Mouse (Mus musculus) limb, embryonic 14.5 days (tissue): Measurements from ENCODE around the gene Phpt1. TPM values are rescaled to one million over a fixed set of nuclear protein-coding genes. Genes with fewer than 3 reads are reported as not detected.

Experiments
- ATAC-seq: fragments of 200-750 bp; cut with Nextera tagmentation; 2 replicates; pipeline ENCODE4 v1.8.0; 2017; ENCODE audit warnings: low read depth, moderate number of reproducible peaks, moderate TSS enrichment; ENCODE audit not compliant: low FRiP score
- DNase-seq: peaks from one replicate; pipeline ENCODE4 v3.0.0-alpha.2; 2015; ENCODE audit warnings: low spot score
- H3K27ac ChIP-seq: fragments of 300-500 bp; sonication (generic); replicated peaks from 2 replicates; pipeline ENCODE4 v1.5.1; 2014; ENCODE audit warnings: low read depth, mild to moderate bottlenecking, low read length, moderate library complexity, mixed read lengths
- H3K27me3 ChIP-seq: fragments of 300-500 bp; sonication (generic); 2 replicates; pipeline ENCODE4 v1.6.1; 2014; ENCODE audit warnings: low read length, mixed read lengths; ENCODE audit not compliant: control insufficient read depth, insufficient read depth
- H3K36me3 ChIP-seq: fragments of 300-500 bp; sonication (generic); 2 replicates; pipeline ENCODE4 v1.6.1; 2014; ENCODE audit warnings: mild to moderate bottlenecking, low read length, moderate library complexity, mixed read lengths; ENCODE audit not compliant: control insufficient read depth, insufficient read depth
- H3K4me1 ChIP-seq: fragments of 300-500 bp; sonication (generic); 2 replicates; pipeline ENCODE4 v1.6.1; 2014; ENCODE audit warnings: antibody characterized with exemption, low read length, mixed read lengths; ENCODE audit not compliant: control insufficient read depth, insufficient read depth
- H3K4me2 ChIP-seq: fragments of 300-500 bp; sonication (generic); replicated peaks from 2 replicates; pipeline ENCODE4 v1.6.1; 2014; ENCODE audit warnings: low read depth, mild to moderate bottlenecking, low read length, moderate library complexity; ENCODE audit not compliant: severe bottlenecking
- H3K4me3 ChIP-seq: fragments of 300-500 bp; sonication (generic); replicated peaks from 2 replicates; pipeline ENCODE4 v1.5.1; 2014; ENCODE audit warnings: low read length
- H3K9ac ChIP-seq: fragments of 300-500 bp; sonication (generic); 2 replicates; pipeline ENCODE4 v1.6.1; 2014; ENCODE audit warnings: mild to moderate bottlenecking, low read depth, low read length, moderate library complexity; ENCODE audit not compliant: severe bottlenecking
- H3K9me3 ChIP-seq: fragments of 300-500 bp; sonication (generic); 2 replicates; pipeline ENCODE4 v1.6.1; 2016; ENCODE audit warnings: low read length; ENCODE audit not compliant: control insufficient read depth
- POLR2A ChIP-seq: fragments of 200-500 bp; IDR thresholded peaks from 2 replicates; pipeline ENCODE4 v1.8.0; 2012; ENCODE audit warnings: inconsistent platforms, mild to moderate bottlenecking, moderate library complexity, borderline replicate concordance; ENCODE audit not compliant: insufficient read depth, insufficient read length; ENCODE audit errors: extremely low read depth
- WGBS: fragments of 180-500 bp; shearing (Covaris S2); extraction: QIAGEN DNeasy Blood & Tissue Kit; methylation state at CpG from one replicate; pipeline ENCODE4 v1.1.7; 2014; 5-methylcytosine and 5-hydroxymethylcytosine counted together
- polyA plus RNA-seq, 2 experiments: library from polyadenylated mRNA; depleted of rRNA in 1 of 2; stranded (reverse) in 1 of 2; unstranded in 1 of 2; fragments of >200 nt; fragmentation: Nextera tagmentation in 1 of 2; extraction: Ambion mirVana in 1 of 2; gene quantifications; 2 replicates each; pipeline versions ENCODE4 v1.2.1 to v1.2.3; 2012 to 2014

Gene Phpt1
- polyA plus RNA-seq (2012; rRNA removed) (137 and 139 TPM in 2 replicates), polyA plus RNA-seq (2014; fragmentation: Nextera tagmentation; extraction: Ambion mirVana) (167 and 176 TPM in 2 replicates)

DNA sequence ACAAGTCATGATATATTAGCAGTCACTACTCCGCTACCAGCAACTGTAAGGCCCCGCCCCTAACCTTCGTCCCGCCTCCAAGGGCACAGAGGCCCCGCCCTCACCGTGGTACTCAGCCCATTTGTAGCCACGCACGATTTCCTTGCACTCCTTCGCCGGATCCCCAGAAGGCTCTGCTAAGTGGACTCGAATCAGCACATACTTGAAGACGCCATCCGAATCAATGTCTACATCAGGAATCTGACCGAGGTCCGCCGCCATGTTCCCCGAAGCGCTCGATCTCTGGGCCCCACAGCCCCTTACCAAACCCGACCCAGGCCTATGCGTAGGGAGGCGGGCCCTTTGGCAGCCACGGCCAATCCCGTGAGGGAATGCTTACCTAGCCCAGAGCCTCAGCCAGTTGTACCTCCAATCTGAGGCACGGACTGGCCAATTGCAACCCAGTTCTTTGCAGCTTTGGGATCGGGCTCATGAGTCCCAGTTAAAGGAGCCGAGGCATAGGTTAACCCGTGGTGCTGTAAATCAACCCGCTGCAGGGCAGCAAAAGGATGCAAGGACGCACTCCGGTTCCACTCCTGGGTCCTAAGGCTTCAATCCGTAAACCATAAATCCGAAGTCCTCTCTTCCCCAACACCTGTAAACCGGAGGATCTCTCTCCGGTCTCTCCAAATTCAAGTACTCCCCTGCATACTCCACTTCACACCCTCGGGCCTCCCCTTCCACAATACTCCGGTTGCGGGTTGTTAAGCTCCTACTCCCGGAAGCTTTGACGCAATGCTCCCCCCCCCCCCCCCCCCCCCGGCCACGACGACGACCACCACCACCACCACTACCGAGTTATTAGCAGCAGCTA, at the start of gene Phpt1, which contains the start of gene Mamdc4:
TSS of gene Phpt1 (minus strand) at position 646 of the 853 bp plus-strand sequence.
TSS of gene Mamdc4 (minus strand) at position 267 of the 853 bp plus-strand sequence.
- Histone ChIP-seq H3K27me3 (peaks cover 38% of the 10 kb centered on the region), H3K4me1 (peaks cover 43% of the 10 kb centered on the region), H3K27ac (peak within 1 kb of the TSS; percentile 83), H3K9ac (peak within 1 kb of the TSS; percentile 58), H3K36me3 (peaks cover 28% of the 10 kb centered on the region), H3K4me3 (peak within 1 kb of the TSS; percentile 48), H3K4me2 (peak within 1 kb of the TSS; percentile 89), H3K9me3 (no peaks in the 10 kb centered on the region)
- under 1% methylated on average over 40 of the region's 45 CpGs for WGBS
- ATAC-seq (peak; percentile 98), DNase-seq (peak; percentile 99)
- TF ChIP-seq POLR2A, result peak; percentile 76; the same call in 1 of the 2 replicates

DNA sequence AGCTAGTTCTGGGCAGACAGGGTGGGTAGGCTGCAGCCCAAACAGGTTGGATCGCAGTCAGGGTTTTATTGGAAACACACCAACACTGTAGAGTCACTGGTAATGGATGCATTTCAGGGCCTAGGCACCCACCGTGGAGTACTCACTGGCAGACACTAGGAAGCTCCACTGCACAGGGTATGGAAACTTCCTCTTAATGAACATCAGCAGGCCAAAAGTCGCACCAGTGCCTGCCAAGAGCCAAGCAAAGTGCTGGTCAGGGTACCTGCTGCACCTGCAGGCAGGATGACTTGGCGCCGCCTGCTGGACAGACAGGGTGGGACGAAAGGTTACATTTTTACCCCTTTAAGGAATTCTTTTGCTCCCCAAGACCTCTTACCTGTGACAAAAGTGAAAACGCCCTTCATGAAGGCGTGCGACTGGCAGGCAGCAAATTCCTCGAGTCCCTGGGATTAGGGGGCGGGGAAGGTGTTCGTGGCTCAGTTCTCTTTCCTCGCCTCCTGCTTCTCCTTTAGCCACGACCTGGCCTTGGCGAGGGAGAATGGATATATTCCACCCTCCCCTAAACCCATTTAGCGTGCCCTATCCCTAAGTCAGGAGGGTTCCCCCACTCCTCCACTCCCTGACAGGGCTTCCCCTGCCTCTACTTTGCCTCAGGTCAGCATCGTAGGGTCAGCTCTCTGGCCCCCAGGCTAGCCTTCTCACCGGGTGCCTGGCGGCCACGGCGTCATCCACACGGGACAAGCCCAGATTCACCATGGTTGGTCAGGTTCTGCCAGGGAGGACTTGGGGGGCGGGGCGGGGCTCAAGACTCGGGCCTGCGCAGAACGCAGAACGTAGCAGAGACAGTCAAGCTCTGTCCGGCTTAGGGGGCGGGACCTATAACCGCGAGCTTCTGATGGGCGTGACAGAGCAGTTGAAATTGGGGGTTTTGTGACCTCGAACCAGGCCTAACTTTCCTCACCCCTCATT, 46.5 kb upstream of the Phpt1 start, which contains the start of gene Tmem141:
TSS of gene Tmem141 (minus strand) at position 777 of the 972 bp plus-strand sequence.
- Histone ChIP-seq H3K4me2 (peak within 1 kb of the TSS; percentile 69), H3K27me3 (peaks cover 12% of the 10 kb centered on the region), H3K4me1 (peaks cover 3% of the 10 kb centered on the region; the same call in 1 of the 2 replicates), H3K9ac (peak within 1 kb of the TSS; percentile 65), H3K9me3 (no peaks in the 10 kb centered on the region), H3K36me3 (no peaks in the 10 kb centered on the region), H3K4me3 (peak within 1 kb of the TSS; percentile 49), H3K27ac (peak within 1 kb of the TSS; percentile 27; the same call in 1 of the 2 replicates)
- TF ChIP-seq POLR2A, result 0 out of 2 replicates have a peak, but pooled peaks have one; percentile 46
- peak; percentile 86 for DNase-seq
- WGBS, result 7% methylated on average over 34 of the region's 34 CpGs
- peak; percentile 91 for ATAC-seq

DNA sequence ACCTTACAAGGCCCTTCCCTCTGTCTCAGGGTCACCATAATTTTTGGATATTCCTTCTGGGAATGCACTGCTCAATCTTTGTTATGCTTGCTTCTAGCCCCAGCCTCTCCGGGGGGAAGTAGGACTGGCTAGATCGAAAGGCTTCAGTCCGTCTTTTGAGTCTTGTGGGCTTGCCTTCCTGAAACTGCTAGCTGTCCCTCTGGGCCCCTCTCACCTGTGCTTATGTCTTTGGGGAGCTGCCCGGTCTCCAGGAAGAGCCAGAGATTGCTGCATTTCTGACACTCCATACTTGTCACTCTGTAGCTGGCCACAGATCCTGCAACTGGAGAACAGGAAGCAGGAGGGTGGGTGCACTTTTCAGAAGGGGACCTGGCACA, 45.8 kb upstream of the Phpt1 start:
- Histone ChIP-seq H3K4me1 (peaks cover 3% of the 10 kb centered on the region; the same call in 1 of the 2 replicates), H3K27me3 (peaks cover 19% of the 10 kb centered on the region), H3K36me3 (no peaks in the 10 kb centered on the region), H3K27ac (no peak overlapping the region), H3K4me3 (no peak overlapping the region), H3K4me2 (peak overlapping the region; percentile 69; the same call in 1 of the 2 replicates), H3K9me3 (no peaks in the 10 kb centered on the region), H3K9ac (peak overlapping the region; percentile 8; the same call in 1 of the 2 replicates)
- no peak for TF ChIP-seq POLR2A
- DNase-seq, result no peak
- ATAC-seq, result no peak
- WGBS, result 83% methylated on average over 4 of the region's 4 CpGs

GRCm38 (mm10) chr2:25620386-25620785, 45.4 kb upstream of the Phpt1 start:
- peaks cover 3% of the 10 kb centered on the region; the same call in 1 of the 2 replicates for H3K4me1 ChIP-seq
- peaks cover 23% of the 10 kb centered on the region for H3K27me3 ChIP-seq
- DNase-seq (no peak), ATAC-seq (no peak)
- no peaks in the 10 kb centered on the region for H3K9me3 ChIP-seq
- no peak overlapping the region for H3K27ac ChIP-seq
- TF ChIP-seq POLR2A, result no peak
- H3K4me3 ChIP-seq, result no peak overlapping the region
- 81% methylated on average over 6 of the region's 6 CpGs for WGBS
- H3K36me3 ChIP-seq, result no peaks in the 10 kb centered on the region
- peak overlapping the region; percentile 8; the same call in 1 of the 2 replicates for H3K9ac ChIP-seq
- no peak overlapping the region for H3K4me2 ChIP-seq
